8 mouse cellular contexts compared by ENCODE assay signal in genomic region chr1:131155456-131155855, GRCm38 (mm10). TPM values are rescaled to one million over a fixed set of nuclear protein-coding genes. Genes with fewer than 3 reads are reported as not detected.
DNase-seq lines count a peak whose midpoint lies in the region; TF ChIP-seq lines count a peak whose summit lies in the region.

No protein-coding gene starts in this region.

- H3K27me3 ChIP-seq in C2C12 (ENCODE audit: control insufficient read depth, insufficient read depth, insufficient read length) = no peaks in the 10 kb centered on the region
- no peaks in the 10 kb centered on the region for H3K27me3 ChIP-seq in ES-Bruce4 (ENCODE audit: control insufficient read depth, insufficient read depth, low read length, poor library complexity, severe bottlenecking)

- TF ChIP-seq CTCF in C2C12 (IDR thresholded peaks at IDR 0.05; ENCODE audit: control insufficient read depth, insufficient read depth, insufficient read length) = peak; percentile 63
- peak; percentile 83 for TF ChIP-seq CTCF in ES-Bruce4 (IDR thresholded peaks at IDR 0.05; ENCODE audit: low read depth, low read length)

- no peaks in the 10 kb centered on the region for H3K9me3 ChIP-seq in ES-Bruce4 (replicated peaks; ENCODE audit: control insufficient read depth, insufficient read depth, low read length, poor library complexity, severe bottlenecking)

- DNase-seq in kidney, adult 9 months = peak; percentile 39
- no peak for DNase-seq in kidney, adult 8-10 months
- DNase-seq in embryo, embryonic 10.5 days (ENCODE audit: low spot score) = peak; percentile 66
- DNase-seq in lung, postnatal 10 days = peak; percentile 65
- DNase-seq in thymus, postnatal 14 days = peak; percentile 59
- DNase-seq in frontal cortex, postnatal 25 days (ENCODE audit: low spot score in 2 of 2) = no peak

- no peak for TF ChIP-seq EP300 in ES-Bruce4 (IDR thresholded peaks at IDR 0.05; ENCODE audit: insufficient read depth, low read depth, low read length)

- peaks cover 22% of the 10 kb centered on the region for H3K79me2 ChIP-seq in C2C12 (ENCODE audit: control insufficient read depth, insufficient read depth)

- TF ChIP-seq POLR2A in ES-Bruce4 (IDR thresholded peaks at IDR 0.05; ENCODE audit: insufficient read depth, low read length) = no peak

- peaks cover 2% of the 10 kb centered on the region for H3K4me1 ChIP-seq in ES-Bruce4 (ENCODE audit: control insufficient read depth, insufficient read depth, low read length)

- H3K9ac ChIP-seq in ES-Bruce4 (ENCODE audit: low read depth, poor library complexity, severe bottlenecking) = no peak overlapping the region

- H3K36me3 ChIP-seq in C2C12 (ENCODE audit: control insufficient read depth, insufficient read depth) (peaks cover 26% of the 10 kb centered on the region), ES-Bruce4 (ENCODE audit: control insufficient read depth, insufficient read depth, low read length, poor library complexity, severe bottlenecking) (peaks cover 26% of the 10 kb centered on the region)

- no peak overlapping the region for H3K27ac ChIP-seq in ES-Bruce4 (ENCODE audit: insufficient read depth, low read length)

- no peak overlapping the region for H3ac ChIP-seq in C2C12 (ENCODE audit: control insufficient read depth, insufficient read length, low read depth)

- no peaks in the 10 kb centered on the region for H3K79me3 ChIP-seq in C2C12 (ENCODE audit: low read depth)

- H3K4me3 ChIP-seq in C2C12 (ENCODE audit: insufficient read depth, poor library complexity, severe bottlenecking) = no peak overlapping the region
- H3K4me3 ChIP-seq in ES-Bruce4 (ENCODE audit: low read depth, low read length) = no peak overlapping the region

TF ChIP-seq in C2C12, 6 proteins besides CTCF, POLR2A, EP300 and RAD21:
- TF ChIP-seq USF1 (IDR thresholded peaks at IDR 0.05; ENCODE audit: low read depth) (no peak), MYOD1 (IDR thresholded peaks at IDR 0.05; ENCODE audit: control insufficient read depth, insufficient read length, low read depth) (no peak), CEBPB (IDR thresholded peaks at IDR 0.05; ENCODE audit: low read depth) (no peak), MYOG (IDR thresholded peaks at IDR 0.05; ENCODE audit: control insufficient read depth, extremely low read depth, insufficient read length) (no peak), FOSL1 (IDR thresholded peaks at IDR 0.05; ENCODE audit: insufficient read depth, low read length, poor library complexity, severe bottlenecking) (no peak), MAX (IDR thresholded peaks at IDR 0.05) (no peak)

RNA-seq across cellular contexts. Expression of gene Eif2d, which starts 2.5 kb away (rescaled TPM):
- 33.3 TPM for polyA plus RNA-seq in C2C12 (2012; fragmentation: generic; extraction: Trizol)
- 96.5 and 99.1 TPM in 2 replicates for polyA plus RNA-seq in ES-Bruce4 (2011; ENCODE audit: insufficient read depth, insufficient read length, low read depth, missing spikeins)

RNA-seq across cellular contexts. Expression of gene Dyrk3, which starts 17.3 kb away (rescaled TPM):
- polyA plus RNA-seq in C2C12 (2012; fragmentation: generic; extraction: Trizol) = 5.0 TPM
- 27.3 and 27.6 TPM in 2 replicates for polyA plus RNA-seq in ES-Bruce4 (2011; ENCODE audit: insufficient read depth, insufficient read length, low read depth, missing spikeins)

RNA-seq across cellular contexts. Expression of gene Mapkapk2, which starts 57.8 kb away (rescaled TPM):
- polyA plus RNA-seq in C2C12 (2012; fragmentation: generic; extraction: Trizol) (87.0 TPM), ES-Bruce4 (2011; ENCODE audit: insufficient read depth, insufficient read length, low read depth, missing spikeins) (64.9 and 65.1 TPM in 2 replicates)

Comparison
In these comparisons a context has a peak if more than half of its experiments do, and no peak if none do; other contexts are left out.
1. DNase-seq: peak in kidney, adult 9 months (single experiment), embryo, embryonic 10.5 days (single experiment), lung, postnatal 10 days (single experiment) and thymus, postnatal 14 days (single experiment); none in kidney, adult 8-10 months (0 of 2) and frontal cortex, postnatal 25 days (0 of 2).